Mouse (Mus musculus): ENCODE results near the gene Prrc2b.

- TF ChIP-seq POLR2A (IDR thresholded peaks at IDR 0.05; ENCODE audit: control insufficient read depth, low read depth, low read length), result no peak
- TF ChIP-seq CTCF (IDR thresholded peaks at IDR 0.05; ENCODE audit: control insufficient read depth, insufficient read depth, insufficient replicate concordance, low read depth, low read length), result no peak
Measured at GRCm38 (mm10) chr2:32238708-32239435, 88.0 kb downstream of the Prrc2b start.

Measured in testis, adult 2 months (tissue).